Mouse (Mus musculus): Measurements from ENCODE around the gene Mob3b. TPM values are rescaled to one million over a fixed set of nuclear protein-coding genes. Genes with fewer than 3 reads are reported as not detected.

The Mob3b gene
- polyA plus RNA-seq, 1 experiment from 2014 or later = 18.5 TPM

DNA sequence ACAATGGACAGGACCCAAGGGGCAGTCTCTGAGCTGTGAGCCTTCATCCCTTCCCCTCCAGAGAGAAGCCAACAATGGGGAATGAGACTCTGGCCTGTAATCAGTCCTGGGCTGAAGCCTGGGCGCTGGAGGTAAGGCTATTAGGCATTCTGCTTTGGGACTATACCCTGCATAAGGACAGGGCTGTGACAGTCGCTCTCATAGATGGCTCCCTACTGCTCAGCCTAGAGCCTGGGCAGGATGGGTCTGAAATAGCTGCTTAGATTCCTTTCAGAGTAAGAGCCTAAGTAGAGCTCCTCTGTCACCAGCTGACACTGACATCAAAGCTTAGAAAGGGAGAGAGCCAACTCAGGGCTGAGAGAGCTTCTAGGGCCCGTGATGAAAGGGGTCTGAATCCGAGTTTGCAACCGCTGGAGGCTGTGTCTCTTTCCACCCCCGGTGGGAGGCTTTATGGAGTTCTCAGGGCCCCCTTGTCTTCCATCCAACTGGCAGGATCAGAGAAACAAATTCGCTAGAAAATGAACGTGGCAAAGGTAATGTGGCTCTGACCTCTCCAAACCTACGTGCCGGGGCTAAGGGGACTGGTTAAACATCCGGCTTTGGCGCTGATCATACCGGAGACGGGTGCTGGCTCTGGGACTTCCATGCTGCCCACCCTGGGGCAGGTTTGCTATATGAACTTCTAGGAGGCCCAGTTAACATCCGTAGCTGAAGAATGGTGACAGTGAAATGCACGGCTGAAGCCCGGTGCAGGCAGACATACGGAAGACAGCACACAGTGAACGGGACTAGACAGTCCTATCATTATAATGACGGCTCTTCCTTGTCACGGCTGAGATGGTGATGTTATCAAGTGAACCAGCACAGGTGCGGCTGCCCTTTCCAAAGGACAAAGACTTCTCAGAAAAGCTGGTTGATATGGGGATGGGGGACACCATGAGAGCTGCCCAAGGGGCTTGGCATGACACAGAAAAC lies 165.1 kb downstream of the Mob3b start:
- no peaks in the 10 kb centered on the region for H3K9me3 ChIP-seq
- no peaks in the 10 kb centered on the region for H3K36me3 ChIP-seq
- H3K27ac ChIP-seq = peak overlapping the region; percentile 78
- H3K9ac ChIP-seq = no peak overlapping the region
- peaks cover 35% of the 10 kb centered on the region for H3K4me1 ChIP-seq
- peak overlapping the region; percentile 45 for H3K4me2 ChIP-seq
- whole genome bisulfite sequencing = 39% methylated on average over 22 of the region's 22 CpGs
- no peak overlapping the region for H3K4me3 ChIP-seq
- H3K27me3 ChIP-seq = peaks cover 8% of the 10 kb centered on the region; the same call in 1 of the 2 replicates
- 0 out of 2 replicates have a peak, but pooled peaks have one; percentile 8 for ATAC-seq (ENCODE audit: insufficient number of reproducible peaks, insufficient read depth, low FRiP score, low TSS enrichment, low read depth)

DNA sequence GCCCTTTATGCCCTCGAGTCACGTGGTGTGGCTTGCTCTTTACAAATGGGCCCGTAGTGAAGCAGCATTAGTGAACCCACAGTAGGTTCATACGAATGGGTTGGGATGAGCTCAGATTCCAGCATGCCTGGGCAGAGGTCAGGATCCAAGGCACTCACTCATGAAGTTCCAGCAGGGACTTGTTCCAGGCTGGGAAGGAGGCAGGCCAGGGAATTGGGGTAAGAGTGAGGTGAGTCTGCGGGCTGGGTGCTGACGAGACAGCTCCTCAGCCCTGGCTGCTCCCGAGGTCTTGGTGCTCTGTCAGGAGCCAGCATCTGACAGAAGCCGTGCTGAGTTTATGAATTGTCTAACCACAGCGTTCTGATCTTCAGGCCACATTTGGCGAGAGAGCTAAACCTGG lies 166.2 kb downstream of the Mob3b start:
- Histone ChIP-seq H3K4me3 (no peak overlapping the region), H3K9me3 (no peaks in the 10 kb centered on the region), H3K36me3 (no peaks in the 10 kb centered on the region), H3K4me1 (peaks cover 35% of the 10 kb centered on the region), H3K4me2 (no peak overlapping the region), H3K9ac (peak overlapping the region; percentile 27; the same call in 1 of the 2 replicates), H3K27ac (no peak overlapping the region), H3K27me3 (peaks cover 8% of the 10 kb centered on the region; the same call in 1 of the 2 replicates)
- WGBS = 31% methylated on average over 10 of the region's 10 CpGs
- ATAC-seq (ENCODE audit: insufficient number of reproducible peaks, insufficient read depth, low FRiP score, low TSS enrichment, low read depth) = no peak

DNA sequence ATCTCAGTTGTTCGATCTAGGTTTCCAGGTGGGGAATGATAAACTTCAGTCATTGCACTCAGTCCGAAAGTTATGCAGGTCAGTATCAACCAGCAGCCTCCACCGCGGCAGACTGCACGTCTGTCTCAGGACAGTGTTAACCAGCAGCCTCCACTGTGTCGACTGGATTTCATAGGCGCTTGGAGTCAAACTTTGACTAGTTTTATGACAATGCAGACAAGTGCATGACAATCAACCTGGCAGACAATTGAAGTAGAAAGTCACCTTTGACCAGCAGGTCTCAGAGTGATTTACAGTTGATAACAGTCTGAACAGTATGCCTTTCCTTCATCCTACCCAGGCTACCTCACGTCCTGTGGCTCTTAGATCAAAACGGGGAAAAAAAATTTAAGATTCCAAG lies 166.6 kb downstream of the Mob3b start:
- no peak overlapping the region for H3K4me2 ChIP-seq
- WGBS = 84% methylated on average over 9 of the region's 9 CpGs

DNA sequence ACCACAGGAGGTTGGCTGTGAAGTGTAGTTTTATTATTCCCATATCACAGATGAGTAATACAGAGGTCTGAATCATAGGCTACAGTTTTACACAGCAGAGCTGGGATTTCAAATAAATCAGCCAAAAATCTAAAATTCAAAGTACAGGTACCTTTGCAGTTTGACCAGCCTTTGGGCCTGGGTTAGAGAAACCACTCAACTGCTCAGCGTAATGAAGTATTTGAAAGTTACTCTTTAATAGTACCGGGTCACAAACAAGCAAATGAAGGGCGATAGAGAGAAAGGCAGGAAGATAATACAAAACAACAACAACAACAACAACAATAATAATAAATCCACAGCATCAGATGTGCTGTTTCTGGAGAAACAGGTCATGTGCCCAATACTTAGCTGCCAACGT lies 169.7 kb downstream of the Mob3b start:
- no peak for ATAC-seq (ENCODE audit: insufficient number of reproducible peaks, insufficient read depth, low FRiP score, low TSS enrichment, low read depth)
- Histone ChIP-seq H3K4me3 (no peak overlapping the region), H3K27ac (no peak overlapping the region), H3K4me1 (peaks cover 19% of the 10 kb centered on the region), H3K9me3 (no peaks in the 10 kb centered on the region), H3K36me3 (no peaks in the 10 kb centered on the region), H3K4me2 (no peak overlapping the region), H3K27me3 (peaks cover 8% of the 10 kb centered on the region; the same call in 1 of the 2 replicates), H3K9ac (no peak overlapping the region)
- 85% methylated on average over 4 of the region's 4 CpGs for WGBS

More for the DNA sequence above, 166.6 kb downstream of the Mob3b start:
- Histone ChIP-seq H3K9ac (no peak overlapping the region), H3K27ac (no peak overlapping the region), H3K4me3 (no peak overlapping the region), H3K4me1 (peaks cover 35% of the 10 kb centered on the region), H3K36me3 (no peaks in the 10 kb centered on the region), H3K27me3 (peaks cover 8% of the 10 kb centered on the region; the same call in 1 of the 2 replicates), H3K9me3 (no peaks in the 10 kb centered on the region)
- ATAC-seq (ENCODE audit: insufficient number of reproducible peaks, insufficient read depth, low FRiP score, low TSS enrichment, low read depth) = no peak

DNA sequence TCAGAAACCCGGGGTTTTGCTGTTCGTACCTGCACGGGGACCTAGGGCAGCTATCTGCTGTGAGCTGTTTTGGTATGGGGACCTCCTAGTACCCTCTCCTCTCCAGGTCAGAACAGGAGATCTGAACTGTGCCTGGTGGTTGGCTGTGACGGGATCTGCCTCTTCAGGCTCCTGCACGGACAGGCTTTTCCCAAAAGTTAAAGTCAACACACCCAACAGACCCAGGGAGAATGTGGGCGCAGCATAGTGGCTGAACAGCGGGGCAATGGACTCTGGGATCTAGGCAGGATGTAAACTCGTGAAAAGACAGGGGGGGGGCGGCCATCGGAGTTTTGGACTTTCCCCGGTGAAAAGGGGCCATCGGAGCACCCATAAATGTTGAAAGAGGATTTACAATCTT lies 170.2 kb downstream of the Mob3b start:
- H3K4me3 ChIP-seq = no peak overlapping the region
- H3K4me1 ChIP-seq = peaks cover 15% of the 10 kb centered on the region
- peaks cover 4% of the 10 kb centered on the region; the same call in 1 of the 2 replicates for H3K27me3 ChIP-seq
- ATAC-seq (ENCODE audit: insufficient number of reproducible peaks, insufficient read depth, low FRiP score, low TSS enrichment, low read depth) = no peak
- no peak overlapping the region for H3K9ac ChIP-seq
- no peak overlapping the region for H3K4me2 ChIP-seq
- H3K36me3 ChIP-seq = no peaks in the 10 kb centered on the region
- H3K9me3 ChIP-seq = no peaks in the 10 kb centered on the region
- WGBS = 88% methylated on average over 12 of the region's 12 CpGs
- no peak overlapping the region for H3K27ac ChIP-seq

DNA sequence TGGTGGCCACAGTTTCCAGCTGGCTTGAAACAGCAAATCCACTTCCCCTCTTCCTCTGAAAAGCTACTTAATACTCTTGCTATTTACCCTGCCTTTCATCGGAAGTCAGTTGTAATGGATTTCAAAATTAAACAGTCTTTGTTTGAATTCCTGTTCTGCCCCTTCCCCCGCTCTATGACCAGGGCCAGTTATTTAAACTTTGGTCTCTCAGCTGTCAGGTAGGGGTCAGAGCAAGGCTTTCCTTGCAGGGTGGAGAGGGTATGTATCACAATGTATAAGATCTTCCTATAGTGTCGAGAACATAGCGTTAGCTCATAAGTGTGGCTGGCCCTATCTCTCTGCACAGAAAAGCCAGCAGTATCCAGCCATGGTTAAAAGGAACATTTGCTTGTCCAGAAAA lies 170.6 kb downstream of the Mob3b start:
- 79% methylated on average over 4 of the region's 4 CpGs for WGBS
- H3K27ac ChIP-seq = no peak overlapping the region
- no peaks in the 10 kb centered on the region for H3K27me3 ChIP-seq
- peaks cover 10% of the 10 kb centered on the region for H3K4me1 ChIP-seq
- H3K36me3 ChIP-seq = no peaks in the 10 kb centered on the region
- ATAC-seq (ENCODE audit: insufficient number of reproducible peaks, insufficient read depth, low FRiP score, low TSS enrichment, low read depth) = no peak
- H3K4me2 ChIP-seq = no peak overlapping the region
- no peak overlapping the region for H3K4me3 ChIP-seq
- H3K9me3 ChIP-seq = no peaks in the 10 kb centered on the region
- no peak overlapping the region for H3K9ac ChIP-seq

DNA sequence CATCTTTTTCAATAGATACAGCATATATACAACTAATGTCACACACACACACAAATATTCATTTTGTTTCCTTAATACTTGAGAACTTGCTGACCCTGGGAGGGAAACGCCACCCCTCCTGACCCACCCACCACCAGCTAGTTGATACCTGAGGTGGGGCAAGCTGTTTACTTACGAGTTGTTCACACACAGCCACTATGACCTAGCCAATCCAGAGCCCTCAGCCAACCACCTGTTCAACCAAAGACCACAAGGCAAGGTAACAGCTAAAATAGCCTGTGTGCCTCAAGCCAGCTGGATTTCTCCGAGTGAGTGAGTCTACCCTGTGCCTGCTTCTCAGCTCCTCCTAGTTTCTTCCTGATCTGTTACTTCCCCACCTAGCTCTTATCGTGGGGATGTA lies 172.9 kb downstream of the Mob3b start:
- Histone ChIP-seq H3K27ac (no peak overlapping the region), H3K36me3 (no peaks in the 10 kb centered on the region), H3K4me2 (no peak overlapping the region), H3K9ac (no peak overlapping the region), H3K27me3 (no peaks in the 10 kb centered on the region), H3K4me1 (no peaks in the 10 kb centered on the region), H3K9me3 (no peaks in the 10 kb centered on the region), H3K4me3 (no peak overlapping the region)
- 87% methylated on average over 4 of the region's 4 CpGs for WGBS
- ATAC-seq (ENCODE audit: insufficient number of reproducible peaks, insufficient read depth, low FRiP score, low TSS enrichment, low read depth) = no peak

DNA sequence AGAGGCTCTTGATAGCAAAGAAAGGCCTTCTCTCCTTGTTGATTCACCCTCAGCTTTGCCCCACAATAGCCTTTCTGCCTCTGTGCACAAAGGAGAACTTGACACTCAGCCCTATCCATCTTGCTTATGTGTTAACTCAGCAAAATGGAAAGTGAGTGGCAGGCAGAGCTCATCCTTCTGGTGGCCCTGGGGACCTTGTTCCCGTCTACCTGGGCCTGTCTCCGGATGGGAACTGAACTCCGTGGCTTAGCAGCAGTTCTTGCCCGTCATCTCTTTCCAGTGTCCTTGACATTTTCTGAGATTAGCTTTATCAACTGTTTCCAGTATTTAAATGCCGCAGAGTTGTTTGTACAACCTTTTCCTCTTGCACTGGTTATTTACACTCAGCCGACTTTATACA lies 173.8 kb downstream of the Mob3b start:
- WGBS = 89% methylated on average over 6 of the region's 6 CpGs

DNA sequence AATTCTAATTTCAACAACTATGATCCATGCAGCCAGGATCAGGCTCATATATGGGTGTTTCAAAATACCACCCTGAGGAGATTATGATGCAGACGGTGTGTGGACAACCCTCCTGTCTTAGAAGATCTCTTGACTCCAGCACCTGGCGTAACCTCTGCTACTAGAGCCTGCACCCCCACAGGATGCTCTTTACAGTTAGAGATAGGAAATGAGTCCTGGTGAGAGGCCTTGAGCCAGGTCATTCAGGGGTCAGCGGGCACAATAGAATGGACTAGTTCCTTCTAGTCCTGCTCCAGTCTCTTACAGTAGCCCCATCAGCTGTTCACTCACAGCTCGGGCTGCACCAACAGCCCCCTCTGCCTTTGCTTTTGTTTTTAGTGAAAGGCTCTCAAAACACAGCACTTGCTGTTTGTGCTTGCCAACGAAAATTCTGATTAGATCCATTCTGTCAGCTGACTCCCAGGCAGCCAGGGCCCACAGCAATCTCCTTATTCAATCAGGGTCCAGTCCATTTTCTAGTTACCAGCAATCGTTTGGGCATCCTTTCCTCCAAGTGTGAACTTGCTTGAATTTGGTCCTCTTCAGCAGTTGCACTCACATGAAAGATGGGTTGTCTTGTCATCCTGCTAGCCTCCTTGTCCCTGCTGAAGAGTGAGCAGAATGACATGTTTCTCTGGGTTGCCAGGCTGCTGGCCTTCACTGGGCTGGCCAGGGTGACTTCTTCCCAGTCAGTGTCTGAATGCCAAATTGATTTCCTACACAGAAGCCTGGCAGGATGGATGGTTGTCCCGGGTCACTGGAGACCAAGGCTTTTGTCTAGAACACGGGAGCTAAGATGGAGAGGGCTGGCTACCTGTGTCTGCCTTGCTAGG lies 175.7 kb downstream of the Mob3b start:
- H3K4me2 ChIP-seq = no peak overlapping the region
- no peak overlapping the region for H3K4me3 ChIP-seq
- no peak for ATAC-seq (ENCODE audit: insufficient number of reproducible peaks, insufficient read depth, low FRiP score, low TSS enrichment, low read depth)
- no peaks in the 10 kb centered on the region for H3K36me3 ChIP-seq
- 68% methylated on average over 8 of the region's 8 CpGs for WGBS
- no peaks in the 10 kb centered on the region for H3K27me3 ChIP-seq
- no peaks in the 10 kb centered on the region for H3K9me3 ChIP-seq
- no peak overlapping the region for H3K9ac ChIP-seq
- H3K4me1 ChIP-seq = no peaks in the 10 kb centered on the region
- no peak overlapping the region for H3K27ac ChIP-seq

More for the DNA sequence above, 173.8 kb downstream of the Mob3b start:
- no peaks in the 10 kb centered on the region for H3K27me3 ChIP-seq
- no peak overlapping the region for H3K9ac ChIP-seq
- no peak overlapping the region for H3K4me2 ChIP-seq
- no peaks in the 10 kb centered on the region for H3K4me1 ChIP-seq
- no peaks in the 10 kb centered on the region for H3K9me3 ChIP-seq
- no peak for ATAC-seq (ENCODE audit: insufficient number of reproducible peaks, insufficient read depth, low FRiP score, low TSS enrichment, low read depth)
- H3K36me3 ChIP-seq = no peaks in the 10 kb centered on the region
- H3K27ac ChIP-seq = no peak overlapping the region
- H3K4me3 ChIP-seq = no peak overlapping the region

DNA sequence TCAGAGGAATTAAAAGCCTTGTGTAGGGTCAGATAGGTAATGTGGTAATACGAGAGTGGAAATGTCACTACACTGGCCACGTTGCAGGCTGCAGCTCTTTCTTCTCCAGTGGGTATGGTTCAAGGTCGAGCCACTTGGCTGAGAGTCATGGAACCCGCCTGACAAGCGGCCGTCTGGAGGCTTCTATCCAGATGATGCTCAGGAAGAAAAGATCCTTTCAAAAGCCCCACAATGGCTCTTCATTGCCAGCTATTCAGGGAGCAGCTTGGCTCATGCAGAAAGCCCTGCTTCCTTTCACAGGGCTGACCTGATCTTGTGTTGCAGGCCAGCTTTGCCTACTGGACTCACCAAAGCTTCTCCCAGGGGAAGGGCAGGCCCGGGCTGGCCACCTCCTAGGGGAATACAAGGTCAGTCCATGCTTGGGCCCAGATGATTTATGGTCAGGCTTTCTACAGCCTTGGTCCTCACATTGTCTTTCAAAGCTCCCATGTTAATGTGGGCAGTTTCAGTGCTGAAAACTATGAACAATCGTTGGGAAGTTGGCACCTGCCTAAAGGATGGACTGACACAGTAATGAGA lies 176.7 kb downstream of the Mob3b start:
- no peaks in the 10 kb centered on the region for H3K36me3 ChIP-seq
- H3K27me3 ChIP-seq = no peaks in the 10 kb centered on the region
- H3K27ac ChIP-seq = no peak overlapping the region
- no peak overlapping the region for H3K4me2 ChIP-seq
- H3K4me3 ChIP-seq = no peak overlapping the region
- H3K4me1 ChIP-seq = peaks cover 2% of the 10 kb centered on the region; the same call in 1 of the 2 replicates
- WGBS = 85% methylated on average over 8 of the region's 8 CpGs
- H3K9ac ChIP-seq = no peak overlapping the region
- no peak for ATAC-seq (ENCODE audit: insufficient number of reproducible peaks, insufficient read depth, low FRiP score, low TSS enrichment, low read depth)
- no peaks in the 10 kb centered on the region for H3K9me3 ChIP-seq

All from embryonic facial prominence, embryonic 13.5 days (tissue).